Mouse (Mus musculus): ENCODE results near the gene Best3. TPM values are rescaled to one million over a fixed set of nuclear protein-coding genes. Genes with fewer than 3 reads are reported as not detected.

Gene Best3
- polyA plus RNA-seq, 1 experiment from 2014 or later = 0.20 TPM

DNA sequence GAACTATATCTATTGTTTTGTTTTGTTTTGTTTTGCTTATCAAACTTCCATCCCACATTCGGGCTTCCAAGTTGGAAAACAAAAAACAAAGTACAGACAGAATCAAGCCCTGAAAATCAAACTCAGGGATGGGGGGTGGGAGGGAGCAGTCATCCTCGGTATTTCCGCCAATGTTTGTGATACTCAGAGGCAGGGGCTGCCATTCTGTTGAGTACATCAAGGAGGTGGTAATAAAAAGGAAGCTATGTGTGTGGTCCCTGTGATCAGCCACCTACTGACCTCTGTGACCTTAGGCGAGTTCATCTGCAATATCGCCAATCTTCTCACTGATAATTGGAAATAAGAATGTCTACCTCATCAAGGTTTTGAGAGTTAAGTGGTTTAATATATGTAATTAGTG is 35.2 kb upstream of the Best3 start:
- H3K4me1 ChIP-seq (ENCODE audit: control insufficient read depth, insufficient read depth, low read length) = no peaks in the 10 kb centered on the region
- H3K27me3 ChIP-seq (ENCODE audit: control insufficient read depth, insufficient read depth, low read length) = no peaks in the 10 kb centered on the region
- H3K4me3 ChIP-seq (ENCODE audit: low read depth, low read length) = peak overlapping the region; percentile 78; the same call in 1 of the 2 replicates
- H3K36me3 ChIP-seq (replicated peaks; ENCODE audit: control insufficient read depth, insufficient read depth, low read depth, low read length) = no peaks in the 10 kb centered on the region
- H3K9me3 ChIP-seq (replicated peaks; ENCODE audit: control insufficient read depth, low read length) = no peaks in the 10 kb centered on the region
- ATAC-seq (replicated peaks; ENCODE audit: insufficient number of reproducible peaks, low FRiP score, low TSS enrichment, low read depth) (no peak), DNase-seq (ENCODE audit: low spot score) (no peak)
- H3K27ac ChIP-seq (replicated peaks; ENCODE audit: low read depth, low read length) = no peak overlapping the region
- no peak overlapping the region; the same call in 1 of the 2 replicates for H3K4me2 ChIP-seq (ENCODE audit: low read depth, low read length)
- 18% methylated on average over 5 of the region's 5 CpGs for WGBS
- H3K9ac ChIP-seq (replicated peaks; ENCODE audit: low read length) = no peak overlapping the region

DNA sequence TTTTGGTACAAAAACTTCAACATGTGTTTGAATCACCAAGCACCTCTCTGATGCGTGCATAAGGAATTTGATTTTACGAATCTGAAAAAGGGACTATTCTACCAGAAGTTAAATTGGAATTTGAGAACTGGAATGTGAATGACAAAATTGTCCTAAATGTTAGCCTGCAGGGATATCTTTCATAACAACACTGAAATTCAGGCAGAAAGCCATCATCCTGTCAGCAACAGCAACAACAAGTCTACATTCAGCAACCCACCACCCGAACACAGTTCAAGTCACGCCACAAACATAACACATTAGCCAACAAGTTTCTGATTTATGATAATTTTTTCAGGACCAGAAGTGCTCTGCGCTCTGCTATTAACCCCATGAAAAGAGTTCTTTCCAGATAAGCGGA is 30.9 kb upstream of the Best3 start:
- no peak for ATAC-seq (replicated peaks; ENCODE audit: insufficient number of reproducible peaks, low FRiP score, low TSS enrichment, low read depth)
- DNase-seq (ENCODE audit: low spot score) = no peak
- H3K4me1 ChIP-seq (ENCODE audit: control insufficient read depth, insufficient read depth, low read length) = no peaks in the 10 kb centered on the region
- no peak overlapping the region for H3K9ac ChIP-seq (replicated peaks; ENCODE audit: low read length)
- H3K4me3 ChIP-seq (ENCODE audit: low read depth, low read length) = no peak overlapping the region
- H3K4me2 ChIP-seq (ENCODE audit: low read depth, low read length) = no peak overlapping the region
- no peaks in the 10 kb centered on the region for H3K27me3 ChIP-seq (ENCODE audit: control insufficient read depth, insufficient read depth, low read length)
- H3K27ac ChIP-seq (replicated peaks; ENCODE audit: low read depth, low read length) = no peak overlapping the region
- WGBS = 93% methylated on average over 6 of the region's 6 CpGs
- H3K9me3 ChIP-seq (replicated peaks; ENCODE audit: control insufficient read depth, low read length) = no peaks in the 10 kb centered on the region
- no peaks in the 10 kb centered on the region for H3K36me3 ChIP-seq (replicated peaks; ENCODE audit: control insufficient read depth, insufficient read depth, low read depth, low read length)

DNA sequence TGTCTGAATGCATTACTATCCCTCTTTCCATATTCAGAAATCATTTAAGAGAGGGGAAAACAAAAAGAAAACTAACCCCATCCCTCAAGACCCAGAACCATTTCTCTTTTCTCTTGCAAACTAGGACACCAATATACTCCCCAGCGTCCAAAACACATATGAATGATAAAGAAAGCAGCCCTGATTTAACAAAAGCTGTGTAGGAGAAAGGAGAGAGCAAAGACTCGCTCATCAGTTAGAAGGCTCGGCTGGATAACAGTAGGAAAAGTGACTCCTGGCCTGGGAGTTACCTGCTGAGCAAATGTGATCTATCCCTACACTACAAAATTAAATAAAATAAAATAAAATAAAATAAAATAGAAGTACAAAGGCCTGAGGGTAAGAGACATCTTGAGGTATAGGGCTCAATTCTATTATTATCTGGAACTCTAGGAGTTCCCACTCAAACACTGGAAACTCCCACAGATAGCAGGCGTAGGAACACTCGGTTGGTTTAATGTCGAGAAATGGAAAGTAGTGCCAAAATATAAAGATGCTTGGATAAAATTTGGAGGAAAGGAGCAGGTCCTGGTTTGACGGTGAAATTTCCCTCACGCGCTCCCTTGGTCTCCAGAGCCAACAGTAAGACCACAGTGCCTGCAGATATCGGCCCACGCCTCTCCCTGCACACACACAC is 29.5 kb upstream of the Best3 start:
- Histone ChIP-seq H3K36me3 (replicated peaks; ENCODE audit: control insufficient read depth, insufficient read depth, low read depth, low read length) (no peaks in the 10 kb centered on the region), H3K27me3 (ENCODE audit: control insufficient read depth, insufficient read depth, low read length) (no peaks in the 10 kb centered on the region), H3K9me3 (replicated peaks; ENCODE audit: control insufficient read depth, low read length) (no peaks in the 10 kb centered on the region), H3K4me3 (ENCODE audit: low read depth, low read length) (no peak overlapping the region), H3K27ac (replicated peaks; ENCODE audit: low read depth, low read length) (no peak overlapping the region), H3K9ac (replicated peaks; ENCODE audit: low read length) (no peak overlapping the region), H3K4me1 (ENCODE audit: control insufficient read depth, insufficient read depth, low read length) (no peaks in the 10 kb centered on the region), H3K4me2 (ENCODE audit: low read depth, low read length) (no peak overlapping the region)
- ATAC-seq (replicated peaks; ENCODE audit: insufficient number of reproducible peaks, low FRiP score, low TSS enrichment, low read depth) (no peak), DNase-seq (ENCODE audit: low spot score) (no peak)
- WGBS = 87% methylated on average over 11 of the region's 11 CpGs

DNA sequence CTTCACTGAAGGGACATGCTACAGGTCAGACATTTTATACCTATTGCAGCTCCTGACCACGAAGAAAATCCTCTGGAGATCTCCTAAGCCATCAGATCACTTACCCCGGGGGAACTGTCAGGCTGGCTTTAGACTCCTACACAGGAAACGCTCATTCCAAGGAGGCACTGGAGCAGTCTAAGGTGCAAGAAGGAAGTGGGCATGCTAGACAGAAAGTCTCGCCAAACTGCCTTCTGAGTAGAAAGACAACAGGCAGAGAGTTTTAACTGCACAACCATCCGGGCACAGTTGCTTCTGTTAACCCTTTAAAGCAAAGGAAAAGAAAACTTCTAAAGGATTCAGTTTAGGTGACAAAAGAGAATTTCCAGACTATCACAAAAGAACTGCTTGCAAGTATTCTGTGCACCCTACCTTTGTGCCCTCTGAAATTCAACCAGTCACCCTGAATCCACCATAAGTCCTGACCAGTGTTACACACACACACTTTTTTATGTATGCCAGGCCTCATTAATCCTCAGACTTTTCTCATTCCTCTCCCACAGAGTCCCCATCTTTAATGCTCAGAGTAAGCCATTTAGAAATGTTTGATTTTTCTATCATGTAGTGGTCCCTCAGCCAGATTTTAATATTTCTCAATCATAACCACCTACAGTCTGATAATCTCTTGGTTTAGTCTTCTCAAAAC is 28.1 kb upstream of the Best3 start:
- no peaks in the 10 kb centered on the region for H3K27me3 ChIP-seq (ENCODE audit: control insufficient read depth, insufficient read depth, low read length)
- H3K9me3 ChIP-seq (replicated peaks; ENCODE audit: control insufficient read depth, low read length) = no peaks in the 10 kb centered on the region
- no peaks in the 10 kb centered on the region for H3K36me3 ChIP-seq (replicated peaks; ENCODE audit: control insufficient read depth, insufficient read depth, low read depth, low read length)
- no peak overlapping the region for H3K27ac ChIP-seq (replicated peaks; ENCODE audit: low read depth, low read length)
- H3K4me2 ChIP-seq (ENCODE audit: low read depth, low read length) = no peak overlapping the region
- WGBS = 39% methylated on average over 5 of the region's 5 CpGs
- H3K4me1 ChIP-seq (ENCODE audit: control insufficient read depth, insufficient read depth, low read length) = no peaks in the 10 kb centered on the region
- H3K4me3 ChIP-seq (ENCODE audit: low read depth, low read length) = no peak overlapping the region
- H3K9ac ChIP-seq (replicated peaks; ENCODE audit: low read length) = no peak overlapping the region
- DNase-seq (ENCODE audit: low spot score) (no peak), ATAC-seq (replicated peaks; ENCODE audit: insufficient number of reproducible peaks, low FRiP score, low TSS enrichment, low read depth) (no peak)

DNA sequence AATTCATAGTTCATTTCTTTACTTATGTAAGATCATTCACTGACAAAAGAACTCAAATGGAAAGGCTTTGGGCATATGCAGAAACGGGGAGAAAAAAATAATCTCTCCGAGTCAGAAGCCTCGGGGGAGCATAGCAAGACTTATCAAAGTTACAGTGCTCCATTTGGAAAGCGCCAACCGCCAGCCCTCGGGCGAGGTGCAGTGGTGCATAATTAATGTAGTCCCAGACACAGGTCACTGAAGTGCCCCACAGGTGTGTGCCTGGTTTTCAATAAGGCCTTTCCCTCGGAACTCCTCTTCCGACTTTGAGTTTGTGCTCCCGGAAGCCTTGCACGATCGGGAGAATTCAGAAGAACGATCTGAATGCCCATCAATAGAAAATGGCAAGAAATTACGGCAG is 24.0 kb upstream of the Best3 start:
- Histone ChIP-seq H3K9ac (replicated peaks; ENCODE audit: low read length) (no peak overlapping the region), H3K27me3 (ENCODE audit: control insufficient read depth, insufficient read depth, low read length) (no peaks in the 10 kb centered on the region), H3K4me2 (ENCODE audit: low read depth, low read length) (no peak overlapping the region), H3K4me1 (ENCODE audit: control insufficient read depth, insufficient read depth, low read length) (no peaks in the 10 kb centered on the region), H3K9me3 (replicated peaks; ENCODE audit: control insufficient read depth, low read length) (no peaks in the 10 kb centered on the region), H3K36me3 (replicated peaks; ENCODE audit: control insufficient read depth, insufficient read depth, low read depth, low read length) (no peaks in the 10 kb centered on the region), H3K4me3 (ENCODE audit: low read depth, low read length) (no peak overlapping the region), H3K27ac (replicated peaks; ENCODE audit: low read depth, low read length) (no peak overlapping the region)
- DNase-seq (ENCODE audit: low spot score) (no peak), ATAC-seq (replicated peaks; ENCODE audit: insufficient number of reproducible peaks, low FRiP score, low TSS enrichment, low read depth) (no peak)
- WGBS = 80% methylated on average over 14 of the region's 14 CpGs

DNA sequence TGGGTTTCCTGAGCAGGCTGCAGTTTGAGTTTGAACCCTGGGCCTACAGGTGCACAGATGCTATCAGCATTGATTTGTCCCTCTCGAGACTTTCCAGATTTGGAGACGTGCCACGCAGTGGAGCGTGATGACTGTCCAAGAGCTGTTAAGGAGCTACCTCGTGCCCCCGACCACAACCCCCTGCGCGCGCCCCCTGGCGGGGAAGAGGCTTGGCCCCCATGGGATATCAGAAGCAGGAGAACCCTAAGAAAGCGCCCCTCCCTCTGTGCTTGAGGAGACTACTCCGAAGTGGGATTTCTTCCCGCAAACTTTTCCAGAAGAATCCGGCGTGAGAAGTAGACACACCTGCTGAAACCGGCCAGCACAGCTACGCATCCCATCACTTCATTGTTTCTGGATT is 23.3 kb upstream of the Best3 start:
- Histone ChIP-seq H3K4me3 (ENCODE audit: low read depth, low read length) (no peak overlapping the region), H3K4me2 (ENCODE audit: low read depth, low read length) (no peak overlapping the region), H3K9ac (replicated peaks; ENCODE audit: low read length) (no peak overlapping the region), H3K36me3 (replicated peaks; ENCODE audit: control insufficient read depth, insufficient read depth, low read depth, low read length) (no peaks in the 10 kb centered on the region), H3K27ac (replicated peaks; ENCODE audit: low read depth, low read length) (no peak overlapping the region), H3K4me1 (ENCODE audit: control insufficient read depth, insufficient read depth, low read length) (no peaks in the 10 kb centered on the region), H3K9me3 (replicated peaks; ENCODE audit: control insufficient read depth, low read length) (no peaks in the 10 kb centered on the region), H3K27me3 (ENCODE audit: control insufficient read depth, insufficient read depth, low read length) (no peaks in the 10 kb centered on the region)
- ATAC-seq (replicated peaks; ENCODE audit: insufficient number of reproducible peaks, low FRiP score, low TSS enrichment, low read depth) = no peak
- WGBS = 58% methylated on average over 17 of the region's 17 CpGs
- DNase-seq (ENCODE audit: low spot score) = peak; percentile 15

DNA sequence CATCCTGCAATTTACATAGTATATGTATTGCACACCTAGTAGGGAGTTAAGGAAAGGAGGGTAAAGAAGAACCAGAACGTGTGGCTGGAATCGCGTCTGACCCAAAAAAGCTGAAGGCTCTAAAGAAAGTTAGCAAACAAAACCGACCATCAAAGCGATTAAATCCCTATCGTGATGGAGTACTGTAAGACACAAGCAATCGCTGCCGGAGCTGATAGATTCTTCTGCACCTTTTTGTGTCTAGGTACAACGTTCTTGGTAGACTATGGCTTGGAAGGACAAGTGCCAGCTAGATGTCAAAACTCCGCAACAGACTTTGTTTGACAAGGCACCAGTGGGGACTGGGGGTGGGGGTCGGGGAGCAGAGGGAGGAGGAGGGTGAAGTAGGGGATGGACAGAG is 22.0 kb upstream of the Best3 start:
- DNase-seq (ENCODE audit: low spot score) = no peak
- no peaks in the 10 kb centered on the region for H3K9me3 ChIP-seq (replicated peaks; ENCODE audit: control insufficient read depth, low read length)
- no peak overlapping the region for H3K4me3 ChIP-seq (ENCODE audit: low read depth, low read length)
- no peak overlapping the region for H3K9ac ChIP-seq (replicated peaks; ENCODE audit: low read length)
- no peak overlapping the region for H3K27ac ChIP-seq (replicated peaks; ENCODE audit: low read depth, low read length)
- no peak for ATAC-seq (replicated peaks; ENCODE audit: insufficient number of reproducible peaks, low FRiP score, low TSS enrichment, low read depth)
- no peak overlapping the region for H3K4me2 ChIP-seq (ENCODE audit: low read depth, low read length)
- WGBS = 82% methylated on average over 11 of the region's 11 CpGs
- no peaks in the 10 kb centered on the region for H3K27me3 ChIP-seq (ENCODE audit: control insufficient read depth, insufficient read depth, low read length)
- H3K4me1 ChIP-seq (ENCODE audit: control insufficient read depth, insufficient read depth, low read length) = no peaks in the 10 kb centered on the region
- H3K36me3 ChIP-seq (replicated peaks; ENCODE audit: control insufficient read depth, insufficient read depth, low read depth, low read length) = no peaks in the 10 kb centered on the region

DNA sequence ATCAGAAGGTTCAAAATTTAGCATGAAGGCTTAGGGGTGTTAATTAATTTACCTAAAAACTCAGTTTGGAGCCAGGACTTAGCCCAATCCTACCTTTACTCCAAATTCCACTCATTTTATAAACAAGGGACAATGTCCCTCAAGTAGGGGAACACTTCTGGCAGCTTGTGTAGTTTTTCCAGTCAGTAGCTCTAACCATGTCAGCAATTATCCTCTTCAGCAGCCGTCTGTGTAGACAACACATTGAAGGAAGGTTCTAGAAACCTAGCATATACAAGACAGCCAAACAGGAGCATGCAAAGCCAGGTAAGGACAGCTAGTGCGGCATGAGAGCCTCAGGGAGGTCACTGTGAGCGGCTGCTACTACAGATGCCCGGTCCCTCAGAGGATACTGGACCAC is 21.5 kb upstream of the Best3 start:
- H3K9me3 ChIP-seq (replicated peaks; ENCODE audit: control insufficient read depth, low read length) = no peaks in the 10 kb centered on the region
- DNase-seq (ENCODE audit: low spot score) = no peak
- H3K36me3 ChIP-seq (replicated peaks; ENCODE audit: control insufficient read depth, insufficient read depth, low read depth, low read length) = no peaks in the 10 kb centered on the region
- H3K27ac ChIP-seq (replicated peaks; ENCODE audit: low read depth, low read length) = no peak overlapping the region
- no peaks in the 10 kb centered on the region for H3K4me1 ChIP-seq (ENCODE audit: control insufficient read depth, insufficient read depth, low read length)
- no peaks in the 10 kb centered on the region for H3K27me3 ChIP-seq (ENCODE audit: control insufficient read depth, insufficient read depth, low read length)
- 85% methylated on average over 4 of the region's 4 CpGs for WGBS
- no peak for ATAC-seq (replicated peaks; ENCODE audit: insufficient number of reproducible peaks, low FRiP score, low TSS enrichment, low read depth)
- H3K4me2 ChIP-seq (ENCODE audit: low read depth, low read length) = no peak overlapping the region
- no peak overlapping the region for H3K9ac ChIP-seq (replicated peaks; ENCODE audit: low read length)
- H3K4me3 ChIP-seq (ENCODE audit: low read depth, low read length) = no peak overlapping the region
